In genomic region chr3:95318548-95318947, GRCm38 (mm10) we compare ENCODE assay signal across 8 mouse cellular contexts. TPM values are rescaled to one million over a fixed set of nuclear protein-coding genes. Genes with fewer than 3 reads are reported as not detected.
A peak's percentile ranks its signal among the peaks of the same experiment; 100 is the strongest.
DNase-seq lines count a peak whose midpoint lies in the region; ATAC-seq lines count a peak whose summit lies in the region.
"Had no signal": no experiment of that assay in that cellular context is flagged by ENCODE, and none has a peak within 500 bp of the region (broad histone marks: within the 10 kb centered on the region; RNA-seq: fewer than 3 reads in every experiment).

No protein-coding gene starts in this region.

- H3K36me3 ChIP-seq in embryonic facial prominence, embryonic 12.5 days: peaks cover 45% of the 10 kb centered on the region

- H3K9ac ChIP-seq in embryonic facial prominence, embryonic 12.5 days: no peak overlapping the region
- H3K9ac ChIP-seq: embryonic facial prominence, embryonic 13.5 days had no signal

- H3K4me1 ChIP-seq in embryonic facial prominence, embryonic 12.5 days: peaks cover 30% of the 10 kb centered on the region

- DNase-seq in ovary, adult 18-20 months (ENCODE audit: low spot score): peak; percentile 44
- no peak for DNase-seq in ovary, postnatal 14 days (ENCODE audit: low spot score)
- DNase-seq in kidney, adult 9 months: peak; percentile 92
- peak; percentile 90 for DNase-seq in lung, postnatal 25 days (ENCODE audit: low spot score)
- no peak for DNase-seq in cerebellum, adult 9-11 months
- no peak for DNase-seq in natural killer cell, adult 2 months (ENCODE audit: low spot score in 2 of 2)

- WGBS in embryonic facial prominence, embryonic 12.5 days: 49% methylated on average over 6 of the region's 6 CpGs

- no peaks in the 10 kb centered on the region for H3K27me3 ChIP-seq in embryonic facial prominence, embryonic 12.5 days
- H3K27me3 ChIP-seq: embryonic facial prominence, embryonic 13.5 days had no signal

- no peaks in the 10 kb centered on the region for H3K9me3 ChIP-seq in embryonic facial prominence, embryonic 12.5 days
- H3K9me3 ChIP-seq: embryonic facial prominence, embryonic 13.5 days had no signal

- H3K4me3 ChIP-seq in embryonic facial prominence, embryonic 12.5 days: no peak overlapping the region
- H3K4me3 ChIP-seq: embryonic facial prominence, embryonic 13.5 days had no signal

- 0 out of 2 replicates have a peak overlapping the region, but pooled peaks have one; percentile 8 for H3K27ac ChIP-seq in embryonic facial prominence, embryonic 12.5 days
- H3K27ac ChIP-seq: embryonic facial prominence, embryonic 13.5 days had no signal

- no peak for ATAC-seq in embryonic facial prominence, embryonic 12.5 days (ENCODE audit: insufficient number of reproducible peaks, insufficient read depth, low FRiP score, low TSS enrichment)

- no peak overlapping the region for H3K4me2 ChIP-seq in embryonic facial prominence, embryonic 12.5 days (replicated peaks)

RNA-seq across cellular contexts. Expression of gene Cers2, which starts 4.0 kb away (rescaled TPM):
- 155 and 156 TPM in 2 replicates for polyA plus RNA-seq in embryonic facial prominence, embryonic 12.5 days (2016; fragmentation: Nextera tagmentation; extraction: Ambion mirVana)

RNA-seq across cellular contexts. Expression of gene Anxa9, which starts 11.6 kb away (rescaled TPM):
- 1.3 and 1.6 TPM in 2 replicates for polyA plus RNA-seq in embryonic facial prominence, embryonic 12.5 days (2016; fragmentation: Nextera tagmentation; extraction: Ambion mirVana)

RNA-seq across cellular contexts. Expression of gene Prune1, which starts 36.7 kb away (rescaled TPM):
- polyA plus RNA-seq in embryonic facial prominence, embryonic 12.5 days (2016; fragmentation: Nextera tagmentation; extraction: Ambion mirVana): 25.7 and 26.4 TPM in 2 replicates

RNA-seq across cellular contexts. Expression of gene Mindy1, which starts 37.4 kb away (rescaled TPM):
- 43.3 TPM in 2 replicates for polyA plus RNA-seq in embryonic facial prominence, embryonic 12.5 days (2016; fragmentation: Nextera tagmentation; extraction: Ambion mirVana)

RNA-seq across cellular contexts. Expression of gene Setdb1, which starts 38.5 kb away (rescaled TPM):
- 61.8 and 63.6 TPM in 2 replicates for polyA plus RNA-seq in embryonic facial prominence, embryonic 12.5 days (2016; fragmentation: Nextera tagmentation; extraction: Ambion mirVana)

Comparison
In these comparisons a context has a peak if more than half of its experiments do, and no peak if none do; other contexts are left out.
1. DNase-seq: peak in ovary, adult 18-20 months (single experiment), kidney, adult 9 months (single experiment) and lung, postnatal 25 days (single experiment); none in ovary, postnatal 14 days (single experiment), cerebellum, adult 9-11 months (single experiment) and natural killer cell, adult 2 months (0 of 2).